Mouse (Mus musculus): ENCODE measurements around the gene Ccdc102a.
A peak's percentile ranks its signal among the peaks of the same experiment; 100 is the strongest.

Gene Ccdc102a

GRCm38 (mm10) chr8:94919256-94919655 is 1.4 kb upstream of the Ccdc102a start:
- peak; percentile 47 for DNase-seq (ENCODE audit: low read depth)

- peak; percentile 76 for DNase-seq (ENCODE audit: low read depth)
These were observed 546 bp downstream of the Ccdc102a start for GRCm38 (mm10) chr8:94917352-94917751.

- no peak for DNase-seq (ENCODE audit: low read depth)
These were observed 956 bp downstream of the Ccdc102a start for GRCm38 (mm10) chr8:94916960-94917324.

GRCm38 (mm10) chr8:94916311-94916959 is 1.5 kb downstream of the Ccdc102a start:
- DNase-seq (ENCODE audit: low read depth): no peak

GRCm38 (mm10) chr8:94914701-94915101 is 3.2 kb downstream of the Ccdc102a start:
- no peak for DNase-seq (ENCODE audit: low read depth)

- DNase-seq (ENCODE audit: low read depth): no peak
These were observed 3.6 kb downstream of the Ccdc102a start for GRCm38 (mm10) chr8:94914256-94914655.

- DNase-seq (ENCODE audit: low read depth): no peak
These were observed 4.7 kb downstream of the Ccdc102a start for GRCm38 (mm10) chr8:94913061-94913660.

- DNase-seq (ENCODE audit: low read depth): peak; percentile 80
These were observed 9.1 kb downstream of the Ccdc102a start for GRCm38 (mm10) chr8:94908847-94909246.

- no peak for DNase-seq (ENCODE audit: low read depth)
These were observed 10.2 kb downstream of the Ccdc102a start for GRCm38 (mm10) chr8:94907591-94908300.

GRCm38 (mm10) chr8:94904450-94905175 is 13.3 kb downstream of the Ccdc102a start:
- no peak for DNase-seq (ENCODE audit: low read depth)

- no peak for DNase-seq (ENCODE audit: low read depth)
These were observed 14.2 kb downstream of the Ccdc102a start for GRCm38 (mm10) chr8:94903709-94904108.

- DNase-seq (ENCODE audit: low read depth): no peak
These were observed 16.9 kb downstream of the Ccdc102a start for GRCm38 (mm10) chr8:94901031-94901430.

- no peak for DNase-seq (ENCODE audit: low read depth)
These were observed 17.3 kb downstream of the Ccdc102a start for GRCm38 (mm10) chr8:94900617-94901016.

- no peak for DNase-seq (ENCODE audit: low read depth)
These were observed 18.6 kb downstream of the Ccdc102a start for GRCm38 (mm10) chr8:94899262-94899661.

- no peak for DNase-seq (ENCODE audit: low read depth)
These were observed 25.0 kb downstream of the Ccdc102a start for GRCm38 (mm10) chr8:94892917-94893316.

GRCm38 (mm10) chr8:94888383-94889036 is 29.4 kb downstream of the Ccdc102a start:
- DNase-seq (ENCODE audit: low read depth): no peak

GRCm38 (mm10) chr8:94880742-94881141 is 37.2 kb downstream of the Ccdc102a start:
- DNase-seq (ENCODE audit: low read depth): no peak

- no peak for DNase-seq (ENCODE audit: low read depth)
These were observed 41.1 kb downstream of the Ccdc102a start for GRCm38 (mm10) chr8:94876820-94877219.

GRCm38 (mm10) chr8:94876197-94876730 is 41.6 kb downstream of the Ccdc102a start, which contains the start of gene Dok4:
Gene Dok4 (minus strand): TSS chr8:94876330.
- peak; percentile 86 for DNase-seq (ENCODE audit: low read depth)

GRCm38 (mm10) chr8:94875871-94876150 is 42.1 kb downstream of the Ccdc102a start:
- DNase-seq (ENCODE audit: low read depth): no peak

- DNase-seq (ENCODE audit: low read depth): peak; percentile 30
These were observed 42.6 kb downstream of the Ccdc102a start for GRCm38 (mm10) chr8:94875096-94875870.
